Mouse (Mus musculus): ENCODE measurements at regions not wholly inside any gene's neighbourhood (a gene's known extent, or its start where the extent isn't known, plus 50 kb on each side); places are given as distances from the start of the nearest gene placed in this dataset.

DNA sequence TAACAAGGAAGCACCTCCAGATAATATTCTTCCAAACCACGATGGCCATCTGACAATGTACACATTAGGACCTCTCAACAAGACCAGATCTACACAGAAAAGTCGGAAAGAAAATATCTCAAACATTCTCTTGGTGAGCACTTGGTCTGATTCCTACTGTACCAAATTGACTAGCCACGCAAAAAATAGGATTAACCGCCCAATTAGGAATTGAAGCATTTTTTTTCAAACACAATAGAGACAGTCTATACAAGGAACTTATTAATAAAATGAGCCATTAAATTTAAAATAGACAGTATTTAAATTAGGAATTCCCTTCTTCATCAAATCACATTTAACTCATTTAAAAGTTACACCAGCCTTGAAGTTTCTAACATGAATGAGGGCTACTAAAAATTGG is 655.0 kb downstream of the Car8 start:
- TF ChIP-seq POLR2A (IDR thresholded peaks at IDR 0.05; ENCODE audit: low read depth, low read length) (no peak), CTCF (IDR thresholded peaks at IDR 0.05; ENCODE audit: borderline replicate concordance, insufficient read depth, low read length) (no peak)
